Mouse (Mus musculus) liver, postnatal 0 days (tissue): ENCODE results near the gene Haus7.

Experiments used
- CTCF ChIP-seq: sonication (generic); IDR thresholded peaks from 2 replicates; pipeline ENCODE4 v1.5.1; 2016; ENCODE audit warnings: antibody characterized with exemption, low read depth
- EP300 ChIP-seq: IDR thresholded peaks from 2 replicates; pipeline ENCODE4 v1.6.1; 2016; ENCODE audit warnings: antibody characterized with exemption, low read depth, mild to moderate bottlenecking

- TF ChIP-seq CTCF (no peak), EP300 (no peak)
These were observed 18.7 kb upstream of the Haus7 start for GRCm38 (mm10) chrX:73477500-73477899.
